Mouse (Mus musculus) spleen, adult 12 weeks (tissue): ENCODE measurements at regions not wholly inside any gene's neighbourhood (a gene's known extent, or its start where the extent isn't known, plus 50 kb on each side); places are given as distances from the start of the nearest gene placed in this dataset.
A peak's percentile ranks its signal among the peaks of the same experiment; 100 is the strongest.
"Not testable (repeated sequence)": the region's sequence is repeated elsewhere in the genome, so short reads cannot be mapped to it uniquely, and the experiment has no call there.

Experiments used
- DNase-seq: peaks from one replicate; pipeline ENCODE4 v3.0.0; 2022; ENCODE audit warnings: low spot score

DNA sequence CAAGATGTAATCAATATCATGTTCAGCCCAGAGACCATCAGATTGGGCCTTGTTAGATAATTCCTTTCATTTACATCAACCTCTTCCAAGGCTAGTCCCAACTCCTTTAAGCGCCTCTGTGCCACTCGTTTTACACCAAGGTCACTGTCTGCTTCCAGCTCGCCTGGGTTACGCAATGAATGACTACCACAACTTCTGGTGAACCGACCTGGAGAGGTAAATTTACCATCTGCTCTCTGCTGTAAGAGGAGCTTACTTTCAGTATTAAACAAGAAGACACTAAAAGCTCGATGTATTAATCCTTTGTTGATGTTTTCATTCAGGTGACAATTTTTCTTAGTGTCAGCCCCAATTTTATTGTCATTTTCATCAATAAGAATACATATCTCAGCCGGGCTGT lies 51.7 kb upstream of the Fam174b start:
- no peak for DNase-seq

DNA sequence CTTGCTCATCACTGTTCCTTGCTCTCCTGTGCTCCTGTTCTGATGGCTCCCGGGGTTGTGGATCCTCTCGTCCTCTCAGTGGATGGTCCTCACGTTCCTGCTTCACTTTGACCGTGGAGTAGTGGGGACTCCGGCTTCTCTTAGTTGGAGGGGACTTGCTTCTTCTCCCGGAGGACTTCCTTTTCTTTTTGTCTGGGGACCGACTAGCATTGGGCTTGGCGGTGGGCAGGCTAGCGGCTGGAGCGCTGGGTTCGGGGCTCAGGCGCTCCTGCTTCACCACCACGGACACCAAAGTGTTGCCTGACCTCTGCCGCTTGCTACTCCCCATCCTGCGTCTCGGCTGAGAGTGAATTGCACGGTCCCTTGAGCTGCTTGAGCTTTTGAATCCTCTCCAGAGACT lies 53.9 kb upstream of the Fam174b start:
- not testable (repeated sequence) for DNase-seq

DNA sequence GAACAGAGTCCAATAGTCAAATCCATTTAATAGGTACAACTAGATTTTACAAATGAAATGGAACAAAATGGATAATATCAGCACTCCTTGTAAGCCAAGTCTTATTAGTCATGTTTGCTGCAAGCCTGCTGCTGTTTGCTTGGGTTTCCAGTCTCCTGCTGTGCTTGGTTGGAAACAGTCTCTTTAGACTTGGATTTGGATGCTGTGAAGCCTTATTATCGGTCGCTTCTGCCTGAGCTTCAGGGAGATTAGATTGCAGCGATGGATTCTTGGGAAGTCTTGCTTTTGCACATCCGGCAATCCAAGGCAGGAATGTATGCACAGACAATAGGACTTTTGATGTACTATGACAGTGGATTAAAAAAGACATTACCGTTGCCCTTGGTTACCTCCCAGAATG lies 57.3 kb upstream of the Fam174b start:
- no peak for DNase-seq

DNA sequence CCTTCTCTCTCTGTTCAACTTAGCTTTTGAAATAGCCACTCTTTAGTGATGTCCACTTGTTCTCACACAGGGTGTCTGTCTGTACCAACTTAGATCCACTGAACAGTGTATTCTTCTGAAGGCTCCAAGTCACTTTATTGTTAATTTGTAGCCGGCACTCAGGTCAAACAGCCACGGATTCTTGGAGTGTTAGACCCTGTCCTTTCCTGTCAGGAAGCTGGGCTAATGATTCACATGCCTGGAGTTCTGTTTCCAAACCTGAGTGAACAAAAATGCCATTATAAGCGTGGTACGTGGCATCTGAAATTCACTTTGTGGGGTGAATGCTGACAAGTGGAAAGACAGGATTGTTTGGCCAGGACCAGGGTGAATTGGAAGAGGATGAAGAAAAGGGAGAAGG lies 69.5 kb upstream of the Fam174b start:
- DNase-seq = no peak

DNA sequence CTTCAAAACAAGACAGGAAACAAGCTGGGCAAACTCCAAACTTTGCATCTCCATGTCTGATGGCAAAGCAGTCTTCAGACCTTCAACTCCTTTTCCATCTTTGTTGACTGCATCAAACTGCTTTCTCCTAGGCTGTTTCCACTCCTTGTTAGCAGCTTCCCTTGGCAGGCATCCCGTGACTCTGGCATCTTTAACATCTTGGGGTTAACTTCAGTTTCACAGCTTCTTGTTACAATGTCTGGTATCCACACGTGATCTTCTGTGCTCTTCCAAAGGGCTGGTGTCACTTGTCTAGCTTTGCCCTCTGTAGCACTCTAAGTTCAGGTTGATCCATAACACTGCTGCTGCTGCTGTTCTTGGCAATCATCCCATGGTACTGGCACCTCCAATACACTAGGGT lies 71.3 kb upstream of the Fam174b start:
- no peak for DNase-seq

DNA sequence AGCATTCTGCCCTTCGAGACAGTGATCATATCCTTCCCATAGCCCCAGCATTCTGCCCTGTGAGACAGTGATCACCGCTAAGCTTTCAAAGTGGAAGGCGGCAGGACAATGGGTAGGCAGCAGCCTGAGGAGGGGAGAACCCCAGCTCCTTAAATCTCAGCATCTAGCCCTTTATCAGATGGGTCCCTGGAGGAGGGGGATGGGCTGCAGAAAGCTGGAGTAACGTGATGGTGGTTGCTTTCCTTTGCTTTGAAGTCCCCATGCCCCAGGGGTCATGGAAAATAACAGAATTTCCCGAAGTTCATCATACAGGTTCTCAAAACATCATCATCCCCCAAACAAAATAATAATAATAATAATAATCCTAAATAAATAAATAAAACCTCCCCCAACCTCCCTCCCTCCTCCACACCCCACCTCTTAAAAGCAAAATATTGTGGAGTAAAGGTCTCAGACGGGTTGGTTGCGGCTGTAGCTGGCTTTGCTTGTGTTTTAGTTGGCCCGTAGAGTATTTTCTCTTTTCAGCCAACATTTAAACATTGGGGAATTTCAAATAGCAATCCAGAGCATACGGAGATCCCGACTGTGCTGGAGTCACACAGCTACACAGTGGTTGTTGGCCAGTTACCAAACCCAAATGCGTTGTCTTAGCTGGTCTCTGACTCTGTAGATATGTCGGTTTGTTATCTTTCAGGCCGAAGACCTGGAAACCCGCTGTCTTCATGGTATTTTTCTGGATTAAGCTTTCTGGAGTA lies 73.0 kb upstream of the Fam174b start:
- DNase-seq = no peak

DNA sequence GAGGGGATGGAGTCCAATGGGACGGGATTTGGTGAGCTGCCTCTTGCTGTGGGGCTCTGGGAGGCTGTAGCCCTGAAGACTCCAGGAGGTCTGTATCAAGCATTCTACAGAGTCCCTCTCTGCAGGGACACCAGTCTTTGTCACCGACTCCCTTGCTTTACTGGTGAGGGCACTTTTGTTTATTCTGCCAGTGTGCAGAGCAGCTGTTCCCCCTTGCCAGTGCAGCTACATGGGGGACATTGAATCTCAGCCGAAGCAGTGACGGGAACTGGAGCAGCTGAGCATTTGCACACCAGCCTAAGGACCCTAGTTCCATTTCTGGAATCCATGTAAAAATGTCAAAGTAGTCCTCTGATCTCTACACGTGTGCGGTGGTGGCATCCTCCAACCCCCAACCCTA lies 75.1 kb upstream of the Fam174b start:
- no peak for DNase-seq

DNA sequence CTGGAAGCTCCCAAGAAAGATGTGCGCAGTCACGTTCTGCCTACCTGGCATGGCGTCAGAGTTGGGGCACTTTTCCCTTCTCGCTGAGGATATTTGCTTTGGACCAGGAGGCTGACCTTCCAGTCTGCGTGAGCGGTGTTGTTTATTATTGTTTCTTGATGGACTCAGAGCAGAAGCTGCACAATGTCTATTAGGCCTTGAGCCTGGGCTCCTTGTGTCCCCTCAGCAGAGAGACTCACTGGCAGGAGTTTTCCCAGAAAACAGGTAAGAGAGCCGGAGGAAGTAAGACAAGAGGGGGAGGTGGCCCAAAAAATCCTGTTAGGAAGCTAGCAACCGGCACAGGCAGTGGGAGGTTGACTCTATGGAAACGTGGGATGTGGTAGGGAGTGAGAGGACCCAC lies 77.6 kb upstream of the Fam174b start:
- no peak for DNase-seq

DNA sequence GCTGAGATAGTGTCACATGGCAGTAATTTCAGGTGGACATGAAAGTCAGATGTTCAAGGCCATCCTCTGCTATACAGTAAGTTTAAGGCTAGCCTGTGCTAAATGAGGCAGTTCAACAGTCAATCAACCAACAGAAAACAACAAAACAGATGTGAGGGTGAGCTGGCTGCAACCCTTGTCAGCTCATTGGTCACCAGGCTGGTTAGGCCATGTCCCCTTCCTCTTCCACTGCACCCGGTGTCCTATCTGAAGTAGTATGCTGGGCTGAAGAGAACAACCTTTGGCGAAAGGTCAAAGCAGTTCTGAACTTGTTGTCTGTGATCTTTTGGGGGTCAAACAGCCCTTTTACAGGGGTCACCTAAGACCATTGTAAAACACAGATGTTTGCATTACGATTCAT lies 78.2 kb upstream of the Fam174b start:
- no peak for DNase-seq

DNA sequence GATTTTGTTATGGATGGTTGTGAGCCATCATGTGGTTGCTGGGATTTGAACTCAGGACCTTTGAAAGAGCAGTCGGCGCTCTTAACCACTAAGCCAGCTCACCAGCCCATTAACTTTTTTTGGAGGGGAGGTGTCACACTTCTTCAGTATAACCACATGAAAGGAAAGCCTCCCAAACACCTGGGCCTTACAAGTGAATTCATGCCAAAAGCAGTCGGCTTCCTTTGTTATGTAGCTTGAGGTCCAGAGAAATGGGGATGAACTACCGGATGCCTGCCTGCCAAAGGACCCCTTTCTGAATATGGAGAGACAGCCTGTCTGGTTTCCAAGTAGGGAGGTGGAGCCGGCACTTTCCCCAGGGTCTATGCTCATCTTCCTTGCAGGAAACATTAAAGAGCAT lies 80.6 kb upstream of the Fam174b start:
- no peak for DNase-seq

DNA sequence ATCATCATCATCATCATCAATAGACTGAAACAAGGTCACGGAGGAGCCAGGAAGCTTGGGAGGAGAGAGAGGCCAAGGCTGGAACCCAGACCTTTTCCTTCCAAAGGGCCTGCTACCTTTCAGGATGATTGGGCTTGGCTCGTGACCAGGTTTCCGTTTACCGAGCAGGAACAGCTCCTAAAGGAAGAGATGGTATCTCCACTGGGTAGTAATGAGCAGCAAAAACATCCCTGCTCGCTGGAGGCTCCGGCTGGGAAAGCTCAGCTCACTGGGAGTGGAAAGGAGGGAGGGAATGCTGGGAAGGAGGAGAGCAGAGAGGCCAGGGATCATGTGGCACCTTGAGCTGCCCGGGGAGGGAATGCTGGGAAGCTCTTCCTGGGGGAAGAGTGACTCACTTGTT lies 82.8 kb upstream of the Fam174b start:
- no peak for DNase-seq

DNA sequence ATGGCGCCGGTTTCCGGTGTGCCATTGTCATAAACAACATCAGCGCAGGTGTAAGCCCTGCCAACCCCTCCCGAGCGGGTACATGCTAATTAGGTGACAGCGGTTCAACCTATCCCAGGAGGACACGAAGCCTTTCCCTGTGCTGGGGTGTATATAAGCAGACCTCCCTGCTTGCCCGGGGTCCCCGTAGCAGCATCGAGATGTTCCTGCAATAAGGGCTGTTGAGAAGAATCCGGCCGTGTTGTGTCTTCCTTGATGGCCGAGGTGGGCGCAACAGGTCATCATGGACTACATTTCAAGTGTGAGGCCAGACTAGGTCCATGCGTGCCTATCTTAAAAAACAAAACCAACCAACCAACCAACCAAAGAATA lies 83.7 kb upstream of the Fam174b start:
- DNase-seq = not testable (repeated sequence)

DNA sequence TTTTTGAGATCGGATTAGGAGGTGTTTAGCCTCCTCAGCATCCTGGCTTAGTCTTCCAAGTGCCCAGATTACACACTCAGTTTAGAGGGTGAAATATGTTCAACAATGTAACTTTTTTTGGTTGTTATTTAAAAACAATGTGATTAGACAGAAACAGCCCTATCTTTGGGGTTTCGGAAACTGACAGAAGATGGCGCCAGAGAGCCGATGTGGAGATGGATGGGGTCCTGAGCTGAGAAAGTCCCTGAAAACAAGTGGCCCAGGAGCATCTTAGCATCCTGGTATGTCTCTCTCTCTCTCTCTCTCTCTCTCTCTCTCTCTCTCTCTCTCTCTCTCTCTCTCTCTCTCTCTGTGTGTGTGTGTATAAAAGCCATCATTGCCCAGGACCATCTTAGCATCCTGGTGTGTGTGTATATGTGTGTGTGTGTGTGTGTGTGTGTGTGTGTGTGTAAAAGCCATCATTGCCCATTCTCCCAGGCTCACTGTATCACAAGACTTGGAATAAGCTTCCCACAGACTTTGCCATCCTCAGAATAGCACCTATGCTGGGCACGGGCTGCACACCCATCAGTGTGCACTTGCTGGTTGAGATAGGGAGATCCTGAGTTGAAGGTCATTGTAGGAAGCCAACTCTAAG lies 84.2 kb upstream of the Fam174b start:
- DNase-seq = no peak

DNA sequence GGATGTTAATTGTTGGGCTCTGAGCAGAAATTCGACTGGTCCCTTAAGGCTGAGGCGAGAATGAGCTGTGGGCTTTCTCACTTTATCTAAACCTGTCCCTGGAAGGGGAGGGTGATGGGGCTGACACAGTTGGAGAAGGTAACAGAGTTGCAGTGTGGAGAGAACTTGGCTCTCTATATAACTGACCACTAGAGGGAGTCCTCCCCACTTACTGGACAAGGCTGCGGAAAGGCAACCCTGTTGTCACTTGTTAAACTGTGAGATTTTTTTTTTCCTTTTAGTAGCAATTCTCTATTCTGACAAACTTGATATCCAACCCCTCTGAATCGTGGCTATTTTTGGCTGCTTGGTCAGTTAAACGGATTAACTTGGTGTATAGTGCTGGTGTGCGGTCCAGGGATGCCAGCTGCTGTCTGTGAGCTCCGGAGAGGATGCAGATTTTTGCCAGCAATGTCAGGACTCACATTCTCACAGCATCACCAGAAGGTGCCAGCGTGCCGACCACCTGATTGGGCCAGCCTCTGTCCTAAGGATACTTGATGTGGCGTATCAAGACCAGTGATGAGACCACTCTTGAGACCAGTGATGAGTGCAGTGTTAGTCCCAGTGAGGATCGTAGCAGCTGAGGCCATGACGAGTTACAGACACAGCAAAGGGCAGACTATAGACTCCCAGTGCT lies 85.8 kb upstream of the Fam174b start:
- DNase-seq = no peak

DNA sequence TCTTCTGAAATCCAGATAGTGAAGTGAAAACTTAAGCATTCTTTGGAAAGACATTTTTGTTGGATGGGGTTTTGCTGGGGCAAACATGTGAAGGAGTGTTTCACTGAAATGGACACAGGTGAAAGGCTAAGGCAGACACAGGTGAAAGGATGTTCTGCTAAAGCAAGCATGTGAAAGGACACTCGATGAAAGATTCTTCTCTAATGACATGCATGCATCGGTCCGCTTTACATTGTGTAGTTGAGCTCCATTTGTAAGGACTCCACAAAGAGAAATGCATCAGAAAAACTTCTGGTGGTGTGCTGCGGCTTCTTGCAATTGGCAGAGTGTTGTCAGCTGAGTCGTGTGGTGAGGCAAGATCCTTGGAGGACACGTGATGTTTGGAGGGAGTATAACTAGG lies 89.2 kb upstream of the Fam174b start:
- DNase-seq = no peak

DNA sequence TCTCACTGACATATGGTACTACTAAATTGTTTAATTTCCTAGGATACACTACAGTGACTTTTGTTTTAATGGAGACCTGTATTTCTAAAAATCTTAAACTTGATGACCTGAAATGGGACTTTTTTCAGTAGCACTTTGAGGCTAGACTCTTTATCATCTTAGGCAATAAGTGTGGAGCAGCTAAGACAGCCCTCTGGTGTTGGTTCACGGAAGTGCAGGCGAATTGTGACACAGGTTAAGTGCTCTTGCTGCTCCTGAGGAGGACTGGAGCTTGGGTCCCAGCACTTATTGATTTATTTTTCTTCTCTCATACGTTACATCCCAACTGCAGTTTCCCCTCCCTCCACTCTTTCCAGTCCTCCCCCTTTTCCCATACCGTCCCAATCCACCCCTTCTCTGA lies 92.1 kb upstream of the Fam174b start:
- DNase-seq = peak; percentile 63

DNA sequence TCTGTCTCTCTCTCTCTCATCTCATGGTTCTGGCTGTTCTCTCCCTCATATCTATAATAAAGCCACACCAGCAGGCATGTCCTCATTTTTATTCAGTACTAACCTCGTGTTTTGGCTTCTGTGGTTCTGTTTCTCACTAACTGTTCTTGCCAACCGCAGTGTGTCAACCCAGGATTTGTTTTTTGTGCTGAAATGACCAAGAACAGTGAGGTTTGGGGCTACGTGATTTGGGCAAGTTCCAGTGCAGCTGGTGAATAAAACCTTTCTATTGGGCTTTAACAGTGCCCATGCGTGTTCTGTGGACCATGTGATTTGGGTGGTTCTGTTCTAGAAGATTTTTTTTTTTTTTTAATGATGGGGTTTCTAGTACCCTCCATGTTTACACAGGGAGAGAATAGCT lies 93.0 kb upstream of the Fam174b start:
- DNase-seq = no peak

DNA sequence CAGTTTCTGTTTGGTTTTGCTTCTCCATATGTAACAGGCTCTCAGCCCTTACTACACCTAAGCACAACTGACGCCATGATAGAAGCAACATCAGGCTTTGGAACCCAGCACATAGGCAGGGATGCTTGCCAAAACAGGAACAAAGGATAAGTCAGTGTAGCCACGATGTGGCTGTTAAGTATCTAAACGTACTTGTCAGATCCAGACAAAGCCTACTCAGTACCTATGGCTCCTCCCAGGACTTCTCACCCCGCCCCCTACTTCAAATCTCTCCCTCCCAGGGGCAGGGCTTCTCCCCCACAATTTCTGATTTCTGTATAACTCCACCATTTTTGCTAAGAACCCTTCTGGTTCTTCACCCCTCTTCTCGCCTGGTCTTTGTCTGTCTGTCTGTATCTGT lies 93.4 kb upstream of the Fam174b start:
- DNase-seq = no peak

DNA sequence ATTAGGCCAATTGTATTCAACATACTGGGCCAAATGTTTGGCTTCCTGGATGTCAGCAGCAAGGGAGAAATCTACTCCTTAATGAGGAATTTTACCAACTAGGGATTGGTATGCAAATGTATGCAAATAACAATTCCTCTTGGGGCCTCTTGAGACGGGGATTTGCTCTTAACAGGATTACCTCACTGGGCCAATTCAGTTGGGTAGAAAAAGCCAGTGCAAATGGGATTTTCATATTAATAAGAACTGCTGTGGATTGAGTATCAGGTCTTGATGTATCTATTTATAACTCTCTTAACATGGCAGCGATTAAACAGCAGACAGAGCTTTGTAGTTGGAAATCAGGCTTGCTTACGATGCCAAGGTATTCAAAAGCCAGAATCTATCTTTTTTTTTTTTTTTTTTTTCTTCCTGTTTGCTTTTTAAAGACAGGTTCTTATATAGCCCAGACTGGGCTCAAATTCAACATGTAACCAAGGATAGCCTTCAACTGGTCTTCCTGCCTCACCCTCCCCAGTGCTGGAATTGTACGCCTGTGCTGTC lies 95.7 kb upstream of the Fam174b start:
- DNase-seq = no peak

DNA sequence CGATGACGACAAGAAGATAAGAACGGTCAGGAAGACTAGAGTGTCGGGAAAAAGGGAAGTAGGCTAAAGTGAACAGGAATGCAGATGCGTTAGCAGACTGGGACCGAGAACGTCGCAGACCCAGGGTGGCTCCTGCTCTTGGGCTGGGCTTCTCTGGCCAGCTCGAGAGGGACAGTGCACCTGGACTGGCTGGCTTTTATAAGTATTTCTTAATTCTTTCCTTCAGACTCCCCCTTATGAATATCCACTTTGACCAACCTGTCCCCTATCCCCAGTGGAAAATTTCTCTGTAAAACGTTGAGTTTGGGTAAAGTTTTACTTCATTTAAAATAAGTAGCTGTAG lies 96.1 kb upstream of the Fam174b start:
- DNase-seq = no peak

DNA sequence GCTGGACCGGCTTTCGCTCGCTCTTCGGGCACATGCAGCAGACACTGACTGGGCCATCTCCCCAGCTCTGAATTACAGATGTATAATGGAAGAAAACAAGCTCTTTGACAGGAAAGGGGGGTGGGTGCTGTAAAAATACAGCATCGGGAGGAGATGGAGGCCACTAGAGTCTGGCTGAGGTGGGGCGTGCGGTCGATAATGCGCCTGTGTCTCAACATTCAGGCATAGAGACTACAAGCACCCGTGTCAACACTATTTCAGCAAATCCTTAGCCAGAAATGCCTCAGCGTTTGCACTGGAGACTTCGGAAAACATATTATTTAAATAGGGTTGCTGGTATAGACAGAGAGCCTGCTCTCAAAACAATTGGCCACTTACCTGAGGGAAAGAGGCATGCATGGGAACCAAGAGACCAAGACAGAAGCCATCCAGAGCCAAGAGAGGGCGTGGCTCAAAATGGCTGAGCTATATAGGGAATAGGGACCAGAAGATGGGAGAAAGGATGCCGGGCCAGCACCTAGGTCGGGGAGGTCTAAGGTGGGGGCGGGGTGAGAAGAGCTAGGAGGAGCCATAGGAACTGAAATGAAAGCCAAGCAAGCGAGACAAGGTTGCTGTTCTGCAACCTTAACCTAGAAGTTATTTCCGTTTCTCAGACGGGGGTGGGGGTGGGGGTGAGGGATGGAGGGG lies 96.7 kb upstream of the Fam174b start:
- no peak for DNase-seq

DNA sequence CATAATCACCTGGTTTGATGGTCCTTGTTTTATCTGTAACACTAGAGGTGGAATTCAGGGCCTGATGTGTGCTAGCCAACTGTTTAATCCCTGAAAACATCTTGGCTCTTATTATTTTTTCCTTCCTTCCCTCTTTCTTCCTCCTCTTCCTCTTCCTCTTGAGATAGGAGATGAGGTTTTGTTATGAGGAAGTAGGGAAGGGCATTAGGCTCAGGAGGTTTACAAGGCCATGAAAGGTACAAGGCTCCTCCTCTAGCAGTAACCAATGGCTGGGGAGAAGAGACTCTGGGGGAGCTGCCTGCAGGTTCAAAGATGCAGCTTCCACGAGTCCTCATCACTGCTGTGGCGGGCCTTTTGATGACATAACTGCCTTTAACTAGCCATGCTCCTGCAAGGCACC lies 98.6 kb upstream of the Chd2 start:
- no peak for DNase-seq

DNA sequence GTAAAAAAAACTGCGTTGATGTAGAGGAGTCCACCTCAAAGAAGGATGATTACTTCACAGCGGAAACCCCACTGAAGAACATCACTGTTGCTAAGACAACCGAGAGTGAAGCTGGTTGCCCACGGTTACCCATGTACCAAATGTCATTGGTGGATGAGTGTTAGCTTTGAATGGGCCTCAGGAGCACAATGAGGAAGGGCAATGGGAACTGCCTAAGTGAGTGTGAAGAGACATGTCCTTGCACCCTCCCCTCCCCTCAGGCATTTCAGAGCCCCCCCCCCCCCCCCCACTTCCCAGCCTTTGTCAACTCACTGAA lies 96.1 kb upstream of the Chd2 start:
- DNase-seq = no peak
